Mouse (Mus musculus): ENCODE data around the gene Chordc1. TPM values are rescaled to one million over a fixed set of nuclear protein-coding genes. Genes with fewer than 3 reads are reported as not detected.

The Chordc1 gene
- 100 to 1,000 TPM in 1 of 2 experiments, 10 to 100 TPM in 1; 53.2 to 116 TPM for total RNA-seq (2023)

GRCm38 (mm10) chr9:18291571-18292429 is at the start of gene Chordc1:
Chordc1 (plus strand) TSS chr9:18292125.

Other genes starting within 250 kb of the Chordc1 start
- gene Naalad2, start 110.9 kb downstream of the Chordc1 start, total RNA-seq (2023): not detected
- not detected for gene Ubtfl1, start 112.3 kb downstream of the Chordc1 start, total RNA-seq (2023)
- not detected for gene Mbd3l2, start 138.5 kb downstream of the Chordc1 start, total RNA-seq (2023)
- gene Zfp558, start 186.1 kb downstream of the Chordc1 start, total RNA-seq (2023): 1 to 10 TPM in 1 of 2 experiments, under 1 TPM in 1; 0.35 to 2.0 TPM
- gene Mbd3l1, start 186.2 kb downstream of the Chordc1 start, total RNA-seq (2023): not detected